In the genomic region with DNA sequence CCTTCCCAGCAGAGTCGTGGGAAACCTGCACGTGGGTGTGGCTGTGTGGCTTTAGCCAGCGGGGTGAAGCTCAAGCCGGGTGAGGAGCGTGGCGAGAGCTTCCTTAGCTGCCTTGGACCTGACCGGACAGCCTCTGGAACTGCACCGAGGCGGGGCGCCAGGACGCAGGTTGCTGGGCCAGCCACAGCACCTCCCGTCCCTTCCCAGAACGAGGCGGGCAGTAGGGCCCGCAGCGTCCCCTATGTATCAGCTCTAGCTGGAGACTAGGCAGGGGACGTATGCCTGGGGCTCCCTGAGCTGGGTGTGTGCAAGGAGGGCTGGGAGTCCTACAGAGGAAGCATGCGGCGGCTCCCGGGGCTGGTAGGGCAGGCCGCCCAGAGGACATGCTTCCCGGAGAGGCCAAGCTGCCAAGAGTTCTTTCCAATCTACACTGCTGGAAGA, we compare ENCODE assay signal across 8 mouse cellular contexts. TPM values are rescaled to one million over a fixed set of nuclear protein-coding genes. Genes with fewer than 3 reads are reported as not detected.
A peak's percentile ranks its signal among the peaks of the same experiment; 100 is the strongest.
DNase-seq lines count a peak whose midpoint lies in the region; ATAC-seq and TF ChIP-seq lines count a peak whose summit lies in the region.

No protein-coding gene starts in this region.

- H3K4me1 ChIP-seq in brown adipose tissue, adult 24 weeks (ENCODE audit: control insufficient read depth, insufficient read depth, insufficient read length, low read length): peaks cover 7% of the 10 kb centered on the region; the same call in 1 of the 2 replicates
- H3K4me1 ChIP-seq in forebrain, embryonic 13.5 days: peaks cover 28% of the 10 kb centered on the region
- peaks cover 23% of the 10 kb centered on the region for H3K4me1 ChIP-seq in heart, postnatal 0 days (ENCODE audit: control insufficient read depth, insufficient read depth)

- peaks cover 10% of the 10 kb centered on the region for H3K27me3 ChIP-seq in C2C12 (ENCODE audit: control insufficient read depth, insufficient read depth, insufficient read length)
- peaks cover 41% of the 10 kb centered on the region for H3K27me3 ChIP-seq in forebrain, embryonic 13.5 days
- H3K27me3 ChIP-seq in heart, postnatal 0 days (ENCODE audit: control insufficient read depth, insufficient read depth, low read length): no peaks in the 10 kb centered on the region

- TF ChIP-seq EP300 in heart, postnatal 0 days (IDR thresholded peaks at IDR 0.05; ENCODE audit: low read depth): no peak

- TF ChIP-seq CTCF in C2C12 (IDR thresholded peaks at IDR 0.05; ENCODE audit: control insufficient read depth, insufficient read depth, insufficient read length): no peak
- peak; percentile 31 for TF ChIP-seq CTCF in heart, postnatal 0 days (IDR thresholded peaks at IDR 0.05; ENCODE audit: low read depth)

- peak overlapping the region; percentile 95 for H3K4me2 ChIP-seq in forebrain, embryonic 13.5 days
- H3K4me2 ChIP-seq in heart, postnatal 0 days (ENCODE audit: low read depth, low read length): peak overlapping the region; percentile 100

- peak overlapping the region; percentile 73 for H3K9ac ChIP-seq in forebrain, embryonic 13.5 days
- H3K9ac ChIP-seq in heart, postnatal 0 days (replicated peaks; ENCODE audit: low read depth, low read length): no peak overlapping the region; the same call in 1 of the 2 replicates

- peak; percentile 78 for DNase-seq in heart, postnatal 0 days (ENCODE audit: low spot score)
- peak; percentile 80 for DNase-seq in kidney, postnatal 14 days
- DNase-seq in lung, postnatal 36 days: peak; percentile 62
- peak; percentile 25 for DNase-seq in retina, postnatal 7 days (ENCODE audit: low read depth, low spot score)
- no peak for DNase-seq in T-cell, adult 2 months (ENCODE audit: low spot score)

- peak overlapping the region; percentile 48 for H3ac ChIP-seq in C2C12 (ENCODE audit: control insufficient read depth, insufficient read length, low read depth)

- H3K79me2 ChIP-seq in C2C12 (ENCODE audit: control insufficient read depth, insufficient read depth): no peaks in the 10 kb centered on the region

- H3K4me3 ChIP-seq in C2C12 (ENCODE audit: insufficient read depth, poor library complexity, severe bottlenecking): no peak overlapping the region
- H3K4me3 ChIP-seq in brown adipose tissue, adult 24 weeks (ENCODE audit: insufficient read depth, low read depth, low read length): peak overlapping the region; percentile 64
- H3K4me3 ChIP-seq in forebrain, embryonic 13.5 days: peak overlapping the region; percentile 63
- H3K4me3 ChIP-seq in heart, postnatal 0 days (ENCODE audit: low read depth, low read length): peak overlapping the region; percentile 70

- no peaks in the 10 kb centered on the region for H3K9me3 ChIP-seq in forebrain, embryonic 13.5 days (replicated peaks)
- no peaks in the 10 kb centered on the region for H3K9me3 ChIP-seq in heart, postnatal 0 days (replicated peaks; ENCODE audit: control insufficient read depth, low read length)

- WGBS in forebrain, embryonic 13.5 days: 0% methylated on average over 22 of the region's 22 CpGs
- under 1% methylated on average over 22 of the region's 22 CpGs for WGBS in heart, postnatal 0 days

- H3K36me3 ChIP-seq in C2C12 (ENCODE audit: control insufficient read depth, insufficient read depth): no peaks in the 10 kb centered on the region
- H3K36me3 ChIP-seq in forebrain, embryonic 13.5 days (ENCODE audit: poor library complexity, severe bottlenecking): peaks cover 20% of the 10 kb centered on the region
- peaks cover 7% of the 10 kb centered on the region; the same call in 1 of the 2 replicates for H3K36me3 ChIP-seq in heart, postnatal 0 days (replicated peaks; ENCODE audit: control insufficient read depth, insufficient read depth, low read length)

- no peaks in the 10 kb centered on the region for H3K79me3 ChIP-seq in C2C12 (ENCODE audit: low read depth)

- no peak overlapping the region for H3K27ac ChIP-seq in brown adipose tissue, adult 24 weeks (replicated peaks; ENCODE audit: low read depth, low read length)
- peak overlapping the region; percentile 11 for H3K27ac ChIP-seq in forebrain, embryonic 13.5 days
- H3K27ac ChIP-seq in heart, postnatal 0 days (ENCODE audit: low read depth): no peak overlapping the region

- peak; percentile 68 for ATAC-seq in forebrain, embryonic 13.5 days
- peak; percentile 77 for ATAC-seq in heart, postnatal 0 days (ENCODE audit: insufficient read depth, low read depth)

TF ChIP-seq in C2C12, 6 proteins besides CTCF, POLR2A, EP300 and RAD21:
- TF ChIP-seq MAX (IDR thresholded peaks at IDR 0.05): no peak
- no peak for TF ChIP-seq FOSL1 (IDR thresholded peaks at IDR 0.05; ENCODE audit: insufficient read depth, low read length, poor library complexity, severe bottlenecking)
- TF ChIP-seq USF1 (IDR thresholded peaks at IDR 0.05; ENCODE audit: low read depth): no peak
- TF ChIP-seq MYOD1 (IDR thresholded peaks at IDR 0.05; ENCODE audit: control insufficient read depth, insufficient read length, low read depth): no peak
- TF ChIP-seq MYOG (IDR thresholded peaks at IDR 0.05; ENCODE audit: control insufficient read depth, extremely low read depth, insufficient read length): no peak
- no peak for TF ChIP-seq CEBPB (IDR thresholded peaks at IDR 0.05; ENCODE audit: low read depth)
TF ChIP-seq in C2C12: peak in this region for 0.

RNA-seq across cellular contexts. Expression of a gene that starts 1.9 kb away (rescaled TPM):
- polyA plus RNA-seq in C2C12 (2012; fragmentation: generic; extraction: Trizol): 0.16 TPM
- not detected in 2 replicates for polyA plus RNA-seq in brown adipose tissue, adult 24 weeks (2012; ENCODE audit: insufficient read depth, insufficient read length, missing spikeins)
- polyA plus RNA-seq in forebrain, embryonic 13.5 days (2015; fragmentation: Nextera tagmentation; extraction: Ambion mirVana): 0.65 and 0.89 TPM in 2 replicates
- 2.5 and 4.6 TPM in 2 replicates for total RNA-seq in heart, postnatal 0 days (2014; rRNA removed; ENCODE audit: low replicate concordance)
- polyA plus RNA-seq in heart, postnatal 0 days (2015; fragmentation: Nextera tagmentation; extraction: Ambion mirVana): 0.11 and 0.14 TPM in 2 replicates

RNA-seq across cellular contexts. Expression of a gene that starts 21.5 kb away (rescaled TPM):
- 67.3 TPM for polyA plus RNA-seq in C2C12 (2012; fragmentation: generic; extraction: Trizol)
- polyA plus RNA-seq in brown adipose tissue, adult 24 weeks (2012; ENCODE audit: insufficient read depth, insufficient read length, missing spikeins): 19.8 and 24.4 TPM in 2 replicates
- polyA plus RNA-seq in forebrain, embryonic 13.5 days (2015; fragmentation: Nextera tagmentation; extraction: Ambion mirVana): 49.4 and 53.6 TPM in 2 replicates
- total RNA-seq in heart, postnatal 0 days (2014; rRNA removed; ENCODE audit: low replicate concordance): 18.9 and 30.6 TPM in 2 replicates
- polyA plus RNA-seq in heart, postnatal 0 days (2015; fragmentation: Nextera tagmentation; extraction: Ambion mirVana): 26.0 and 29.1 TPM in 2 replicates
